Mouse (Mus musculus): ENCODE data around the gene Ldlrad3. TPM values are rescaled to one million over a fixed set of nuclear protein-coding genes. Genes with fewer than 3 reads are reported as not detected.

Ldlrad3 gene
- total and polyA plus RNA-seq, 3 experiments, result 3.5 to 6.1 TPM; not detected in 1

GRCm38 (mm10) chr2:102027265-102027664, 158.9 kb downstream of the Ldlrad3 start:
- H3K4me1 ChIP-seq (ENCODE audit: control insufficient read depth in 1 of 2, insufficient read depth in 2 of 2, low read length in 2 of 2), result peaks cover 0 to 11% of the 10 kb centered on the region in 2 experiments; a peak in 2 of 4 replicates
- H3K9ac ChIP-seq (ENCODE audit: control insufficient read depth, low read depth, low read length, poor library complexity, severe bottlenecking), result no peak overlapping the region
- DNase-seq (ENCODE audit: low read depth, low spot score), result no peak
- no peaks in the 10 kb centered on the region for H3K79me2 ChIP-seq (ENCODE audit: control insufficient read depth, insufficient read depth, low read length, poor library complexity)
- H3K36me3 ChIP-seq (ENCODE audit: control insufficient read depth in 1 of 2, insufficient read depth in 2 of 2, low read length in 2 of 2), result no peaks in the 10 kb centered on the region
- H3K4me3 ChIP-seq (ENCODE audit: control insufficient read depth in 1 of 2, insufficient read depth in 1 of 2, low read depth in 2 of 2, low read length in 2 of 2), result no peak overlapping the region
- no peaks in the 10 kb centered on the region for H3K9me3 ChIP-seq (replicated peaks; ENCODE audit: insufficient read depth, low read length)
- H3K27me3 ChIP-seq (ENCODE audit: control insufficient read depth in 1 of 2, insufficient read depth in 2 of 2, low read length in 2 of 2), result no peaks in the 10 kb centered on the region
- no peak overlapping the region for H3K27ac ChIP-seq (ENCODE audit: control insufficient read depth, low read depth, low read length)
- no peak for TF ChIP-seq RCOR1 (IDR thresholded peaks at IDR 0.05; ENCODE audit: low read depth, low read length)
- no peak for TF ChIP-seq JUND (IDR thresholded peaks at IDR 0.05; ENCODE audit: low read depth, low read length)
- TF ChIP-seq UBTF (IDR thresholded peaks at IDR 0.05; ENCODE audit: borderline replicate concordance, insufficient read depth, low read depth, low read length), result no peak
- no peak for TF ChIP-seq MYC (IDR thresholded peaks at IDR 0.05; ENCODE audit: low read depth, low read length)
- no peak for TF ChIP-seq RAD21 (IDR thresholded peaks at IDR 0.05; ENCODE audit: low read depth, low read length)
- no peak for TF ChIP-seq TCF12 (IDR thresholded peaks at IDR 0.05; ENCODE audit: low read depth, low read length)
- TF ChIP-seq SMC3 (IDR thresholded peaks at IDR 0.05; ENCODE audit: low read depth, low read length), result no peak
- no peak for TF ChIP-seq MAFK (IDR thresholded peaks at IDR 0.05; ENCODE audit: borderline replicate concordance, low read depth, low read length)
- TF ChIP-seq CHD1 (IDR thresholded peaks at IDR 0.05; ENCODE audit: low read depth, low read length), result no peak
- TF ChIP-seq GABPA (IDR thresholded peaks at IDR 0.05; ENCODE audit: low read depth, low read length), result no peak
- no peak for TF ChIP-seq CTCF (IDR thresholded peaks at IDR 0.05 in 2 of 3, conservative IDR thresholded peaks at IDR 0.05 in 1 of 3; ENCODE audit: control insufficient read depth in 1 of 3, insufficient read depth in 1 of 3, low read depth in 2 of 3, low read length in 3 of 3, poor library complexity in 1 of 3, severe bottlenecking in 1 of 3)
- TF ChIP-seq TAL1 (IDR thresholded peaks at IDR 0.05; ENCODE audit: low read length), result no peak
- TF ChIP-seq E2F4 (IDR thresholded peaks at IDR 0.05; ENCODE audit: borderline replicate concordance, low read depth, low read length), result no peak
- no peak for TF ChIP-seq MAX (IDR thresholded peaks at IDR 0.05; ENCODE audit: low read length)
- no peak for TF ChIP-seq KAT2A (conservative IDR thresholded peaks at IDR 0.05; ENCODE audit: low read depth, low read length)

GRCm38 (mm10) chr2:102026156-102026555, 160.0 kb downstream of the Ldlrad3 start:
- Histone ChIP-seq H3K4me1 (ENCODE audit: control insufficient read depth in 1 of 2, insufficient read depth in 2 of 2, low read length in 2 of 2) (peaks cover 0 to 3% of the 10 kb centered on the region in 2 experiments; a peak in 1 of 4 replicates), H3K4me3 (ENCODE audit: control insufficient read depth in 1 of 2, insufficient read depth in 1 of 2, low read depth in 2 of 2, low read length in 2 of 2) (no peak overlapping the region), H3K36me3 (ENCODE audit: control insufficient read depth in 1 of 2, insufficient read depth in 2 of 2, low read length in 2 of 2) (no peaks in the 10 kb centered on the region), H3K79me2 (ENCODE audit: control insufficient read depth, insufficient read depth, low read length, poor library complexity) (no peaks in the 10 kb centered on the region), H3K27ac (ENCODE audit: control insufficient read depth, low read depth, low read length) (no peak overlapping the region), H3K27me3 (ENCODE audit: control insufficient read depth in 1 of 2, insufficient read depth in 2 of 2, low read length in 2 of 2) (no peaks in the 10 kb centered on the region), H3K9me3 (replicated peaks; ENCODE audit: insufficient read depth, low read length) (no peaks in the 10 kb centered on the region), H3K9ac (ENCODE audit: control insufficient read depth, low read depth, low read length, poor library complexity, severe bottlenecking) (no peak overlapping the region)
- DNase-seq (ENCODE audit: low read depth, low spot score), result peak; percentile 26
- TF ChIP-seq E2F4 (IDR thresholded peaks at IDR 0.05; ENCODE audit: borderline replicate concordance, low read depth, low read length) (no peak), UBTF (IDR thresholded peaks at IDR 0.05; ENCODE audit: borderline replicate concordance, insufficient read depth, low read depth, low read length) (no peak), POLR2A (IDR thresholded peaks at IDR 0.05; ENCODE audit: control insufficient read depth in 1 of 2, insufficient read depth in 1 of 2, low read depth in 1 of 2, low read length in 2 of 2, poor library complexity in 1 of 2) (no peak), POLR2AphosphoS2 (IDR thresholded peaks at IDR 0.05; ENCODE audit: low read length) (no peak), RCOR1 (IDR thresholded peaks at IDR 0.05; ENCODE audit: low read depth, low read length) (no peak)
